10 mouse cellular contexts compared by ENCODE assay signal in genomic region chr9:43122379-43122778, GRCm38 (mm10). TPM values are rescaled to one million over a fixed set of nuclear protein-coding genes. Genes with fewer than 3 reads are reported as not detected.
A peak's percentile ranks its signal among the peaks of the same experiment; 100 is the strongest.
DNase-seq lines count a peak whose midpoint lies in the region; TF ChIP-seq lines count a peak whose summit lies in the region.
"Had no signal": no experiment of that assay in that cellular context is flagged by ENCODE, and none has a peak within 500 bp of the region (broad histone marks: within the 10 kb centered on the region; RNA-seq: fewer than 3 reads in every experiment).

No protein-coding gene starts in this region.

- TF ChIP-seq POLR2A in bone marrow, adult 2 months (IDR thresholded peaks at IDR 0.05; ENCODE audit: borderline replicate concordance, control insufficient read depth, low read depth, low read length) = no peak

- no peaks in the 10 kb centered on the region for H3K4me1 ChIP-seq in bone marrow, adult 2 months (ENCODE audit: control insufficient read depth, insufficient read depth, low read length)
- H3K4me1 ChIP-seq: forebrain, embryonic 13.5 days had no signal

- TF ChIP-seq CTCF in bone marrow, adult 2 months (IDR thresholded peaks at IDR 0.05; ENCODE audit: control insufficient read depth, insufficient read depth, low read length) = 0 out of 2 replicates have a peak, but pooled peaks have one; percentile 14

- DNase-seq in adrenal gland, postnatal 14 days = peak; percentile 34
- DNase-seq in adrenal gland, postnatal 4 days (ENCODE audit: low spot score in 2 of 2) = no peak
- peak; percentile 43 for DNase-seq in kidney, postnatal 10 days
- DNase-seq in kidney, adult 9 months = no peak
- DNase-seq in 3T3-L1 (ENCODE audit: low read depth, low spot score) (peak; percentile 39), adipocyte (ENCODE audit: low spot score) (no peak)
- DNase-seq in embryo, embryonic 11 days = no peak
- DNase-seq: thymus, adult 18-20 months had no signal

- 27% methylated on average over 1 of the region's 1 CpGs for WGBS in bone marrow, adult 2 months

- H3K27ac ChIP-seq in bone marrow, adult 2 months (ENCODE audit: control insufficient read depth, insufficient read depth, low read depth, low read length, poor library complexity) = no peak overlapping the region
- H3K27ac ChIP-seq: forebrain, embryonic 13.5 days had no signal

- H3K4me3 ChIP-seq in bone marrow, adult 2 months (replicated peaks; ENCODE audit: control insufficient read depth, low read depth, low read length) = no peak overlapping the region
- H3K4me3 ChIP-seq: forebrain, embryonic 13.5 days had no signal

RNA-seq across cellular contexts. Expression of gene Tmem136, which starts 6.0 kb away (rescaled TPM):
- 4.5 and 5.2 TPM in 2 replicates for total RNA-seq in adrenal gland, postnatal 14 days (2021)
- total RNA-seq in adrenal gland, postnatal 4 days (2021) = 1 to 10 TPM; 6.5 to 8.6 TPM
- polyA plus RNA-seq in bone marrow, adult 2 months (2011; ENCODE audit: insufficient read depth, insufficient read length, low replicate concordance, missing spikeins) = 2.1 TPM in 1 of 2 replicates, not detected in the other

RNA-seq across cellular contexts. Expression of gene Arhgef12, which starts 15.3 kb away (rescaled TPM):
- total RNA-seq in adrenal gland, postnatal 14 days (2021) = 115 and 123 TPM in 2 replicates
- 100 to 1,000 TPM in 1 of 2 experiments, 10 to 100 TPM in 1; 98.7 to 111 TPM for total RNA-seq in adrenal gland, postnatal 4 days (2021)
- 21.1 and 29.7 TPM in 2 replicates for polyA plus RNA-seq in bone marrow, adult 2 months (2011; ENCODE audit: insufficient read depth, insufficient read length, low replicate concordance, missing spikeins)

Comparison
In these comparisons a context has a peak if more than half of its experiments do, and no peak if none do; other contexts are left out.
1. DNase-seq: peak in adrenal gland, postnatal 14 days (single experiment), kidney, postnatal 10 days (single experiment) and 3T3-L1 (single experiment); none in adrenal gland, postnatal 4 days (0 of 2), kidney, adult 9 months (single experiment), embryo, embryonic 11 days (single experiment) and adipocyte (single experiment).